Mouse (Mus musculus) lung, postnatal 0 days (tissue): Measurements from ENCODE around the gene Elk3.

Experiments used
- CTCF ChIP-seq: IDR thresholded peaks from 2 replicates; pipeline ENCODE4 v1.5.1; 2016; ENCODE audit warnings: antibody characterized with exemption, mild to moderate bottlenecking
- EP300 ChIP-seq: IDR thresholded peaks from 2 replicates; pipeline ENCODE4 v1.6.1; 2016; ENCODE audit warnings: antibody characterized with exemption, mild to moderate bottlenecking, control low read depth

DNA sequence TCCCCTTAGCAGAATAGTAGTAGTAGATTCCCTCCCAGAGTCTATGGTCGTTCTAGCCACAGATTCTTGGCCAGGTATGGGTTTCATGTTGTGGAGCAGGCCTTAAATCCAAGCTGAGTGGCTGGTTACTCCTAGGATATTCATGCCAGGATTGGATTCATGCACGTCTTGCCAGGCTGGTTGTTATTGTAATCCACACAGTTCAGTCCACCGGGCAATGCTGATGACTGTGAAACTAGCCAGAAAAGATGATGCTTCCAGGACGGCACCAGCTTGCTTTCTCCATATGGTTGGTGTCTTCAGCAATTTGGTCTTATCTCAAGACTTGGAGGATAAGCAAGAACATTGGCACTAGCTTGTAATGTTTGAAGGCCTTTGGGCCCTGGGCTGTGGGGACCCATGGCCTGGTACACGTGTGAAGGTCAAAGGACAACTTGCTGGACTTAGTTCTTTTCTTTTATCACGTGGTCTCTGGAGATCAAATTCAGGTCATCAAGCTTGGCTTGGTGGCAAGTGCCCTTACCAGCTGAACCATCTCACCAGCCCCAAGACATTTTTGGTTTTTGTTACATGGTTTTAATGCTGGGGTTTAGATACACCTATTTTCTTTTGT is 109.0 kb downstream of the Elk3 start:
- TF ChIP-seq CTCF (no peak), EP300 (no peak)
